Mouse (Mus musculus) left cerebral cortex, postnatal 10 days (tissue): Measurements from ENCODE around the gene Dcaf10. TPM values are rescaled to one million over a fixed set of nuclear protein-coding genes. Genes with fewer than 3 reads are reported as not detected.
"Not testable (repeated sequence)": the region's sequence is repeated elsewhere in the genome, so short reads cannot be mapped to it uniquely, and the experiment has no call there.

ENCODE experiments used
- DNase-seq, 2 experiments: peaks; one replicate each; pipeline ENCODE4 v3.0.0; 2021 to 2022; ENCODE audit warnings: low spot score in 2 of 2, mixed read lengths in 1 of 2; ENCODE audit errors: extremely low spot score in 1 of 2
- intact Hi-C: fragments of 180-260 bp; cut with DNase I; formaldehyde crosslinking; loops from one replicate; pipeline ENCODE4 v1.15.1; 2025
- total RNA-seq, 2 experiments: library from RNA; stranded (reverse); gene quantifications; 2 replicates each; pipeline ENCODE4 v1.2.3; 2021

Dcaf10 gene
- total RNA-seq = 10 to 100 TPM; 21.0 to 21.5 TPM

DNA sequence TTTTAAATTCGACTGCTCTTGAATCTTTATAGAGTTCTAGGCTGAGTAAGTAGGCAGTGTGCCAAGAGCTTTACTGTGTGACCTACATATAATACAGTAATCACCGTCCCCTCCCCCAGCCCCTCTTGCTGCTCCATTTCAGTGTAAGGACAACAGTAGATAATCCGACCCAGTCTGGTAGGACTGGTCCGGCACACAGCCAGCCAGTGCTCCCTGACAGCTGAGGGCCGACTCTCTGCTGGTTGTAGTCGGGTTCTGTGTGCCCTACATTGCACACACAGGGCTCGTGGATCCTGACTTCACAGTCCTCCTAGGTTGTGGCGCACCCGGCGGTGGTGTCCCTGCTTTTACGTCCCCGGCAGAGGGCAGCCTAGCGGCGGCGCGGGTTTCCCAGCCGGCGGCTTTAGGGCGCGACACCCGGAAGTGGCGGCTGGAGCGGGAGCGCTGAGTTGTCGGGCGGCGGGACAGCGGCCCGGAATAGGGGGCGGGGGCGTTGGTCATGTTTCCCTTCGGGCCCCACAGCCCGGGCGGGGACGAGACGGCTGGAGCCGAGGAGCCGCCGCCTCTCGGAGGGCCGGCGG lies at the start of gene Dcaf10:
Gene Dcaf10 (plus strand): TSS at position 433 of the 581 bp plus-strand sequence.
- DNase-seq = peak; percentile 89 to 96
- intact Hi-C loops = no loop called here

DNA sequence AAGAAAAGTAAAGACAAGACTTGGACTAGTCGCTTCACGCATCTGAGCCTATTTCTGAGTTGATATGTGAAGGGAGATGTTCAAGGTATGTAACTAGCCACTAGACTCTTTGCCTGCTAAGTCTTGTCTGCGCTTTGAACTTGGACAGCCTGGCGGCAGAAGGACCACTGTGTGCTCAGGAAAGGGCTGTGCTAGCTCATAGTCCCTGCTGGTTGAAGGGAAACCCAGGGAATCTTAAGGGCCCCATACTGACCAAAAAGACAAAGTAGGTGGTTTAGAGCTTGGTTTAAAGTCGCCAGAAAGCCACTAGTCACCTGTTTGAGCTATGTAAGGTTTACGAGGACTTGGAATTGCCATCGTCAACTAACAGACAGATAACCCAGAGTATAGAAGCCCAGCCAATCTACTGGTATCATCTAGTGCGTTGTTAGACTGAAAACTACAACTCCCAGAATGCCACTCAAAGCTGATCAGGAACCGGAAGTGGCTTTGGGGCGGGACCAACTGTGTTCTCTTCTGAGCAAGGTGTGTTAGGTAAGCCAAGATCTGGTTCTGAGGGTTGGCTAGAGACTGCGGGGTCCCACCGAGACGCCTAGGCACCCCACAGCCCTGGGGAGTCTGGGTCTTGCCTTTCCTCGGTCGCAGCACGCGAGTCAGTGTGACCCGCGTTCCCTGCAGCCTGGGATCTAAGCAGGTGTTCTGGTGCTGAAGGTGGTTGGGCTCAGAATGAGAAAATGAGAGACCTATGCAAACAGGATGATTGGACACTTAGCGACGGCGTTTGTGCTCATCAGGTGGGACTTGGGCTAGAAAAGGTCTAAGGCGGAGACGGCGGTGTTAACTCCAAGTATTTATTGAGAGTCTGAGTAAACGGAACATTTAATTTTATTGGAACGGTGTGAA lies 45.0 kb upstream of the Dcaf10 start, which contains the start of gene Trmt10b:
Gene Trmt10b (plus strand): TSS at position 466 of the 903 bp plus-strand sequence.
- intact Hi-C loops = no loop called here
- peak; percentile 71 to 74 for DNase-seq

DNA sequence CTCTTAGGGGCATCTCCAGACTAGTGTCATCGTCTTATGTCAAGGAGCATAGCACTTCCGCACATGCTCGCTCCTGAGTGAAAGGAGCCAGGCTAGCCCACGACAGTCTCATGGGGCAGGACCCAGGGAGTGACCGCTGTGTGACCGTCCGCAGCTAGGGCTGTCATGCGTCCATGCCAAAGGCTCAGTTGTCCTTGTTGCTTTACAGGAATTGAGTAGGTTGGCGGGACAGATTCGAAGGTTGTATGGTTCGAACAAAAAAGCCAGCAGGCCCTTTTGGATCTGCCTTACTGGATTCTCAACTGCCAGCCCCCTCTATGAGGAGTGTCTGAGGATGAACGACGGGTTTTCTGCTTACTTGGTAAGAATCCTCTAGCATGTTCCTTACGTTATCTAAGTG lies 36.4 kb upstream of the Dcaf10 start:
- intact Hi-C loops = no loop called here
- DNase-seq = no peak

DNA sequence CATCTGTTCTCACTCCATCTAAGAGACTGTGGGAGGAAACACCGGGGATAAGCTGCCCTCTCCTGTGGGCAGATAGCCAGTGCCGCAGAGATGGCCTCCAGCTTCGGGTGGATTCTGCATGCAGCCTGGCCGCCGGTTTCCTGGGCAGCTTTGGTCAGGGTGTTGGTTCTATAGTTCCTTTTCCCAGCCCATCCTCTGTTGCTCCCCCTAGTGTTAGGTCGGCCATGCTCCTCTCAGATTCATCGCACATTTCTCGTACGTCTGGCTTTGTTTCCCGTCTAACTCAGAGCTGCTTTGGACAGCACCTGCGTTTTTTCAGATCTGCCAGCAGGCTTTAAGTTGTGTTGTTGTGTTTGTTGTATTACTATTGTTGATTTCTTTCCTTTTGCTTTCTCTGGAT lies 33.9 kb upstream of the Dcaf10 start:
- intact Hi-C loops = no loop called here
- peak in 1 of 2 experiments; percentile 41 for DNase-seq

DNA sequence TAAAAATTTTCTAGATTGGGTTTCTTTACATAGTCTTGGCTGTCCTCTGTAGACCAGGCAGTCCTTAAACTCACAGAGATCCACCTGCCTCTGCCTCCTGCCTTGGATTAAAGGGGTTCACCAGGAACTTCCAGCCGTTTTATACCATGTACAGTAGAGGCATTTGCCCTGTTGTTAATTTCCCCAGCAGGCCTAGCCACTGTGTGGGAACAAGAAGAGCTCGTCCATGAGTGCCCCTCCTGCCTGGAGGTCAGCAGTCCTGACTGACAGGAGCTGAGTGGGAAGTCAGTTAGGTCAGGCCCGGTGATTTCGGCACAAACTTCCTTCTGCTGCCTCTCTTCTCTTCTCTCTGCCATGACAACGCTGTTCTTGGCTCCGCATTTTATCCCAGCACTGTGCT lies 33.3 kb upstream of the Dcaf10 start:
- intact Hi-C loops = no loop called here
- no peak for DNase-seq

DNA sequence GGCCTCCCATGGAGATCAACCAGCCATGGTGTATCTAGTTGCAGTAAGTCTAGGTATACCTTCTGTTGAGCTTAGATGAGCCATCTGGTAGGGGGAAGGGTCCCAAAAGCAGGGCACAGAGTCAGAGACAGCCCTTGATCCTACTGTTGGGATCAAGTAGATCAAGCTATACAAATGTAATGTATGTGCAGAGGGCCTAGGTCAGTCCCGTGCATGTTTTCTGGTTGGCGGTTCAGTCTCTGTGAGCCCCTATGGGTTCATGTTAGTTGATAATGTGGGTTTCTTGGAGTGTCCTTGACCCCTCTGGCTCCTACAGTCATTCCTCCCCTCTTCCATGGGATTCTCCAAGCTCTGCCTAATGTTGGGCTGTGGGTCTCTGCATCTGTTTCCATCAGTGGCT lies 30.8 kb upstream of the Dcaf10 start:
- no peak for DNase-seq
- intact Hi-C loops = no loop called here

DNA sequence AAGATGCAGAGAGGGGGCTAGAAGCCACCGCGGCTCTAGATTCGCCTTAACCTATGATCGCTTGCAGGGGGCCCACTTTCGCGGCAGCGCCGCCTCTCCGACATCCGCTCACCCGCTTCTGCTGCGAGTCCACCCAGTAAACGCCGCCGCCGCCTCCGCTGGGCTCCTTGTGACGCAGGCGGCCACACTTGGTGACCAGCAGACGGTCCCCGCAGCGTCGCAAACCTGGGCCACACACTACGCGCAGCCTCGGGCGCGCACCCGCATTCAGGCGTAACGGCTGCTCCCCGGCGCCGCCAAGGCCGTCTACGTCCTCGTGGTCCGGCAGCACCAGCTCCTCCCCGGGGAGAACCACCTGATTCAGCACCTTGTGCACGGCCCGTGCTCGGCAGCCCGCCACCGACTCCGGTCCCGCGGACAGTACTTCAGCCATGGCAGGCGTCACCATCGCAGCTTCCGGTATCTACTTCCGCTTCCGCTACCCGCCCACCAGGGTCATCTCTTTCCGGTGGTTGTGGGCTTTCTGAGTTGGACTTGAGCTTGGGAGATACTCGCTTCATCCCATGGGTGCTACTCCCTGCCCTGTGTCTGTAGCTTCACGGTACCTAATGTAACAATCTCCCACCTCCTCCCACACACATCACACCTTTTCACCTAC lies 21.6 kb upstream of the Dcaf10 start:
- DNase-seq = peak; percentile 84 to 91
- intact Hi-C loops = no loop called here

DNA sequence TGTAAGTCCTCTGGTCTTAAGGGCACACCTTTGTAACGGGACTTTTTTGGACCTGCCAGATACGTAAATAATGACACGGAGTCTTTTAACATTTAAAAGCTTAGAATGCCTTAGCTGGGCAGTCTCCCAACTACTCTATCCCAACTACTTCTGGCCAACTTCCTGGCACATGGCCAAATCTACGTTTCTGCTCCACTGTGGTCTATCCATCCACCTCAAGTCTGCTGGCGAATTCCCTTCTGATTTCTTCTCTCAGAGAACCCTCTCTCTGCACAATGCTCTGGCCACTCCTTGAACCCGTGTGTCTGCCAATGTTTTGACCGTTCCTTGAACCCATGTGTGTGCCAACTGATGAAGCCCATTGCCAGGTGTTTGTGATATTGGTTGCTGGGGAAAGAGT lies 10.8 kb upstream of the Dcaf10 start:
- intact Hi-C loops = no loop called here
- DNase-seq = no peak

DNA sequence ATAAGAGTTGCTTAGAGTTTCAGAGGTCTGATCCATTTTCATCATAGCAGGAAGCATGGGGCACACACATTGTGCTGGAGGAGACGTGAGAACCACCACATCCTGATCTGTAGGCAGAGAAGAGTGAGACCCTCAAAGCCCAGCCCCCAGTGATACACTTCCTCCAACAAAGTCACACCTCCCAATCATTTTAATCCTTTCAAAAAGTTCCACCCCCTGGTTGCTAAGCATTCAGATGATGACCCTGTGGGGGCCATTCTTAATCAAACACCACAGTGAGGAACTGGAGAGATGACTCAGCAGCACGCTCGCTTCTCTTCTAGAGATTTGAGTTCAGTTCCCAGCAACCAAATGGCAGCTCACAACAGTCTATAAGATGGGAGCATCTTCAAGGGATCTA lies 9.4 kb upstream of the Dcaf10 start:
- no peak for DNase-seq

DNA sequence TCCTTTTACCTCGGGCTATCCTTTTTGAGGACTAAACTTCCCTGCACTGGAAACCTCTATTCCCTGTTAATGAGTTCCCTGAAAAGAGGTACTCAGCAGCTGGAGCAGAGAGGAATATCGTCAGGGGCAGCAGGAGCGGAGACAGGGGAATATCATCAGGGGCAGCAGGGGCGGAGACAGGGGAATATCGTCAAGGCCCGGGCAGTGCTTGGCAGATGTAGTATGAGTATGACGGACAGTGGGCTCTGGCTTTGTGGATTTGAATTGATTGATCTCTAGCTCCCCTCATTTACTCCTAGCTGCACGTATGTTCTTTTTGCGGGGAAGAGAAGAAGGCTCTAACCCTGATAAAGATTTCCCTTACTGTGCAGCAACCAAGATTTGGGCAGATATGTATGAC lies 675 bp upstream of the Dcaf10 start:
- no peak for DNase-seq
- intact Hi-C loops = no loop called here

More for the DNA sequence above, 9.4 kb upstream of the Dcaf10 start:
- intact Hi-C loops = no loop called here

DNA sequence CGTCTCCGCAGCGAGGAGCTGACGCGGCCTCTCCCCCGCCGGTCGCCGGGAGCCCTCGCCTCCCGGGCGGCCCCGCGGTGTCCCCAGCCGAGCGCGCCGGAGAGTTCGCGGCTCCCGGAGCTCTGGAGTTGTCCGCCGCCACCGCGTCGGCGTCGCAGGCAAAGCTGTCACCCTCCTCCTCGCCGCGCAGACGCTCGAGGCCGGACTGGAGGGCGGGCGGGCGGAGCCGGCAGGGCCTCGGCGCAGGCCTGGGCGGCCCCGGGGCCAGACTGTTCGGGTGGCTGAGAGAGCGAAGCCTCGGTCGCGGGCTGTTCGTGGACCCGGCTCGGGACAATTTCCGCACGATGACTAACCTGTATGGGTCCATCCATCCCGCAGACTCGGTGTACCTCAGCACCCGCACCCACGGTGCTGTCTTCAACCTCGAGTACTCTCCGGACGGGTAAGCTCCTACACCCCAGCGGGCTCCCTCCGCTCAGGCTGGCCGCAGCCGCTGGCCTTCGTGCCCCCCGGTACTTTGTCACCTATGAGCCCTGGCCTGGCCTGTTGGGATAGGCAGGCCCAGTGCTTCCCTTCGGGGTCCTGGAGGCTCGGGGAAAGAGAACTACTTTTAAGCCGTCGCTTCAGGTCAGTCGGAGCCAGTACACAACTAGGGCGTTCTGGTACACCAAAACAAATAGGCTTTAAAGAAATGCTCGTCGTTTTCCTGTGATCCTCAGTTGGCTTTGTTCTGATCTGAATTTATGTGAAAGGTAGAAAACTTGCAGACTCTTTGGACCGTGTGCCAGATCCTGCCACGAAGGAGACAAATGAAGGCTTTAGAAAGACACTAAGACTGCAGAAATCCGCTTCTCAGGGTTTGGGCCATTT lies 620 bp downstream of the Dcaf10 start, which contains the start of gene Exosc3:
Gene Exosc3 (minus strand): TSS at position 447 of the 870 bp plus-strand sequence.
- intact Hi-C loops = no loop called here

DNA sequence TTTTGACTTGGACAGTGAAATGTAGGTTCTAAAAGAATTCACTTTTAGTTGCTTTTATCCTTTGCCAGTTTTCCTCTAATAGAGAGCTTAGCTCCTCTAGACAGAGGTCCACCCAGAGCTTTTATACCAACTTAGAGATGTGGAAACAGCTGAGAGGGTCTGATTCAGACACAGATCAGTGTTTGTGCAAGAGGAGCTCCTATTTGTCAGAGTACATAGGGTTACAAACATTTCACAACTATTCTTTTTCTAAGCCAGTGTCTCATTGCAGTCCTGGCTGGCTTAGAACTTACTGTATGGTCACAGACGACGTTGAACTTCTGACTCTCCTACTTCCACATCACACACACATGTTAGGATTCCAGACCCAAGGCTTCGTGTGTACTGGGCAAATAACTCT lies 14.8 kb downstream of the Dcaf10 start:
- intact Hi-C loops = no loop called here
- no peak for DNase-seq

More for the DNA sequence above, 620 bp downstream of the Dcaf10 start, which contains the start of gene Exosc3:
- DNase-seq = peak in 1 of 2 experiments; percentile 70

DNA sequence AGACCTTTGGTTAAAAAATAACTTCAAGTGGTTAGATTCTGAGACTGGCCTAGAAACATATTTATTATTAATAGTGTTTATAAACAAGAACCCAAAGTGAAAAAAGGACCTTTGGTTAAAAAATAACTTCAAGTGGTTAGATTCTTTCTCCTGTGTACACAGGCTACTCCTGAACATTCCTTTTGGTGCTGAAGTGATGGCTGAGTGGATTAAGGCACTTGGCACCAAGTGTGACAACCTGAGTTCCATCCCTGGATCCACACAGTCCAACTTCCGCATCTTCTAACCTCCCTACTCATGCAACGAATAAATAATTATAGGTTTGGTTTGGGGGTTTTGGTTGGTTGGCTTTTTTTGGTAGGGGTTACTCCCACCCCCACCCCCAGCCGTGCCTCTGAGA lies 29.4 kb downstream of the Dcaf10 start:
- intact Hi-C loops = no loop called here

DNA sequence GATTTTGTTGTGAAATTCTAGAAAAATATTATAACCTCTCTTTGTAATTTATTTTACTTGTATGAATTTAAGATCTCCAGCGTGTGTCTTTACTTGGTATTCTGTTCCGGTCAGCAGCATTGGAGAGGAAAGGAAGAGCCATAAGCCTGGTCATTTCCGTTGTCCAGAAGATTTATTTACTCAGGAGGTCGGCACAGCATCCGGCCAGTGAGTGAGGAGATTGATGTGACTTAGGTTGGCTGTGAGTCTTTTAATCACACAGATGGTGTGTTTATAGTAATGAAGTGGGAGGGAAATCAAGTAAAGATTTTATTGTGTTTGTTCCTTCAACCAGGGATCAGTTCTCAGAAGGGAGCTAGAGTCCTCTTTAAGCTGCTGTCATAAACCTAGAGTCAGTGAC lies 33.0 kb downstream of the Dcaf10 start:
- DNase-seq = no peak
- intact Hi-C loops = no loop called here

More for the DNA sequence above, 29.4 kb downstream of the Dcaf10 start:
- DNase-seq = no peak

DNA sequence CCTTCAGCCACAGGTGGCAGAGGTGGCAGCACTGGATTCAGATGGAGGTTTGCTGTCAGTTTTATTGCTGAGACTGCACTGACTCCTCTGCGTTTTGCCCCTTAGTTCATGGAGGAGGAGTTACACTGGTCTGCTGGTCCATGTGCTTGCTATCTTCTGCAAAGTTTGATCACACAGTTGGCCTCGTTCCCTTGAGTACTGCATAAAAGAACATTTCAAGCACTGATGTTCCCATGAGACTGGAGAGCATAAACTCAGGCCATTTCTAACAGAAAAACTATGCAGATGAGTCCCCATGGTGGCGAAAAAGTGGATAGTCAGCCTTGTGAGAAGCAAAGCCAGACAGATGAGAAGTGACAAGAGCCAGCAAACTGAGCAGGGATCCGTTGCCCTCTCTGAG lies 34.7 kb downstream of the Dcaf10 start:
- no peak for DNase-seq
- intact Hi-C loops = no loop called here

DNA sequence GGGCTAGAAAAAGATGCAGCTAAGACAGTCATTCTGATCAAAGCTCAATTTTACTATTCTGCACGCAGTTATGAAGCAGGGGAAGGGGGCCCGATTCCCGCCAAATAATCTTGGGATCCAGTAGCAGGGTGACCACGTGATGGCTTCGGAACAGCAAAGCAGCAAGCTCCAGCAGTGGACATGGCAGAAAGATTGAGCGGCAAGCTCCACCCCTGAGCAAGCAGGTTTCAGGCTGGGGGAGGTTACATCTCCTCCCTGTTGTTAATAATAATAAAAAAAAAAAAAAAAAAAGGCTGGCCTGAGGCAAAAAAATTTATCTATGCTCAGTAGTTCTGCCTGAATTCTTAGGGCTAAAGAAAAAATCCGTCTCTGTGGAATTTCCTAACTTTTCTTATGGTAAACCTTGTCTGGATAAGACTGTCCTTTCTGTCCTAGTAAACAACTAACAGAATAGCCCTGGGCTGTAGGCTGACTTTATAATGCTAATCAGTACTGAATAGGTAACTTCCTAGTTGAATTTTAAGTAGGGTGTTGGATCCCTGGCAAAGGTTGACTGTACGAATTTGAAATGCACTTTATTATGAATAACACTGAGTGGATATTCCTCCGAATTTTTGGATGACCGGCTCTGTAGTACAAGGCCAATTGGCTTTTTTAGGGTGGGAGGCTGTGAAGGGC lies 39.1 kb downstream of the Dcaf10 start:
- intact Hi-C loops, DNase-seq: not testable (repeated sequence)

DNA sequence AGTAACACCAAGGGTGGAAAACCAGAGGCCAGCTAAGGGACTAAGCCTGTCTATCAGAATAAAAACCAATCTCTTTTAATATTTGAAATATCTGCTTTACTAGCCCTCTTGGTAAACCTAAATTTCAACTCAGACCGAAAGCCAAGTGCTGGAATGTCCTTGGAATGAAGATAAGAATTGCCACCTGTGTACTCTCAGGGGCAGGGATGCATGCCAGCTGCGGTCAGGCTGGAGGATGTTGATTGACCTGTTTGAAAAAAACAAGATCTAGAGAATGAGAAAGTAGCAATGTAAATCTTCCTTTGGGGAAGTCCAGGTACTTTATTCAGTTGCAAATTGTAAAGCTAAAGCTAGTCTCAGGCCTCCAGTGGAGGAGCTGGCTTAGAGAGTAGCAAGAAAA lies 40.2 kb downstream of the Dcaf10 start:
- DNase-seq, intact Hi-C loops: not testable (repeated sequence)

DNA sequence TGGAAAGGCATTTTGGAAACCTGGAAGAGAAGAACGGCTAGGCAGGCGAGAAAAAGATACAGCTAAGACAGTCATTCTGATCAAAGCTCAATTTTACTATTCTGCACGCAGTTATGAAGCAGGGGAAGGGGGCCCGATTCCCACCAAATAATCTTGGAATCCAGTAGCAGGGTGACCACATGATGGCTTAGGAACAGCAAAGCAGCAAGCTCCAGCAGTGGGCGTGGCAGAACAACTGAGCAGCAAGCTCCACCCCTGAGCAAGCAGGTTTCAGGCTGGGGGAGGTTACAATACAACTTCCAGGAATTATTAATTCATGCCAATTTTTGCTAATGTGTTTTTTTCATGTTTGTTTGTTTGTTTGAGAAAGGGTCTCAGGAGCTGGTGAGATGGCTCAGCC lies 45.4 kb downstream of the Dcaf10 start:
- intact Hi-C loops, DNase-seq: not testable (repeated sequence)
